Comparison of ENCODE assay signal across 18 mouse cellular contexts in genomic region chr4:99186412-99187125, GRCm38 (mm10). TPM values are rescaled to one million over a fixed set of nuclear protein-coding genes. Genes with fewer than 3 reads are reported as not detected.
DNase-seq lines count a peak whose midpoint lies in the region; ATAC-seq and TF ChIP-seq lines count a peak whose summit lies in the region.
"Had no signal": no experiment of that assay in that cellular context is flagged by ENCODE, and none has a peak within 500 bp of the region (broad histone marks: within the 10 kb centered on the region; RNA-seq: fewer than 3 reads in every experiment).

No protein-coding gene starts in this region.

- no peaks in the 10 kb centered on the region for H3K4me1 ChIP-seq in midbrain, embryonic 11.5 days (ENCODE audit: control insufficient read depth, insufficient read depth, low read length)
- H3K4me1 ChIP-seq: embryonic facial prominence, embryonic 15.5 days; heart, embryonic 13.5 days; hindbrain, embryonic 10.5 days; limb, embryonic 15.5 days had no signal

- no peaks in the 10 kb centered on the region for H3K36me3 ChIP-seq in midbrain, embryonic 11.5 days (ENCODE audit: control insufficient read depth, insufficient read depth, low read length)
- H3K36me3 ChIP-seq: embryonic facial prominence, embryonic 15.5 days; heart, embryonic 13.5 days; hindbrain, embryonic 10.5 days; kidney, embryonic 15.5 days; limb, embryonic 15.5 days had no signal

- TF ChIP-seq CTCF in gastrocnemius, adult 2 months (IDR thresholded peaks at IDR 0.05), result no peak

- no peak overlapping the region for H3K27ac ChIP-seq in gastrocnemius, adult 2 months
- no peak overlapping the region for H3K27ac ChIP-seq in midbrain, embryonic 11.5 days (ENCODE audit: low read depth, low read length)
- H3K27ac ChIP-seq: embryonic facial prominence, embryonic 15.5 days; forebrain, embryonic 13.5 days; heart, embryonic 13.5 days; hindbrain, embryonic 10.5 days; kidney, embryonic 15.5 days; limb, embryonic 15.5 days; stomach, postnatal 0 days had no signal

- no peaks in the 10 kb centered on the region for H3K27me3 ChIP-seq in midbrain, embryonic 11.5 days (ENCODE audit: control insufficient read depth, insufficient read depth, low read length)
- H3K27me3 ChIP-seq: embryonic facial prominence, embryonic 15.5 days; forebrain, embryonic 13.5 days; heart, embryonic 13.5 days; kidney, embryonic 15.5 days; limb, embryonic 15.5 days had no signal

- DNase-seq in gastrocnemius, adult 2 months, result peak; percentile 42
- no peak for DNase-seq in gastrocnemius, postnatal 36 days
- peak; percentile 33 to 51 for DNase-seq in lung, adult 18-20 months
- DNase-seq in lung, postnatal 10 days, result no peak
- DNase-seq in lung, postnatal 14 days, result peak; percentile 16
- DNase-seq in right cerebral cortex, postnatal 4 days, result no peak
- no peak for DNase-seq in midbrain, embryonic 11.5 days (ENCODE audit: low spot score, missing footprints)
- DNase-seq: cerebellum, adult 2 months had no signal

- 92% methylated on average over 11 of the region's 11 CpGs for WGBS in midbrain, embryonic 11.5 days

- no peak overlapping the region for H3K4me3 ChIP-seq in gastrocnemius, adult 2 months
- H3K4me3 ChIP-seq in midbrain, embryonic 11.5 days (ENCODE audit: low read depth, low read length), result no peak overlapping the region
- H3K4me3 ChIP-seq: embryonic facial prominence, embryonic 15.5 days; forebrain, embryonic 13.5 days; heart, embryonic 13.5 days; hindbrain, embryonic 10.5 days; kidney, embryonic 15.5 days; limb, embryonic 15.5 days; myocyte had no signal

- intact Hi-C loops in gastrocnemius, adult 2 months (cut with DNase I), result loop anchor here (2.0 kb wide), 1 partner anchor 464 kb away; no protein-coding TSS in a partner anchor
- intact Hi-C loops in gastrocnemius, postnatal 36 days (cut with DNase I), result loop anchor here (10.0 kb wide), 2 partner anchors 222 to 452 kb away; no protein-coding TSS in a partner anchor

- H3K9me3 ChIP-seq in midbrain, embryonic 11.5 days (ENCODE audit: control insufficient read depth, low read length), result no peaks in the 10 kb centered on the region
- H3K9me3 ChIP-seq: embryonic facial prominence, embryonic 15.5 days; forebrain, embryonic 13.5 days; heart, embryonic 13.5 days; hindbrain, embryonic 10.5 days; kidney, embryonic 15.5 days; limb, embryonic 15.5 days had no signal

- H3K4me2 ChIP-seq in midbrain, embryonic 11.5 days, result no peak overlapping the region
- H3K4me2 ChIP-seq: embryonic facial prominence, embryonic 15.5 days; forebrain, embryonic 13.5 days; heart, embryonic 13.5 days; kidney, embryonic 15.5 days; limb, embryonic 15.5 days had no signal

- no peak overlapping the region for H3K9ac ChIP-seq in midbrain, embryonic 11.5 days (ENCODE audit: low read length)
- H3K9ac ChIP-seq: embryonic facial prominence, embryonic 15.5 days; forebrain, embryonic 13.5 days; heart, embryonic 13.5 days; kidney, embryonic 15.5 days; limb, embryonic 15.5 days had no signal

- peak; percentile 59 for ATAC-seq in neutrophil, adult 5-6 weeks (ENCODE audit: extremely low read depth, insufficient number of reproducible peaks, low FRiP score, poor library complexity, severe bottlenecking)
- ATAC-seq in midbrain, embryonic 11.5 days (ENCODE audit: low FRiP score), result no peak
- ATAC-seq: activated CD4-positive, CD25-positive, alpha-beta regulatory T cell, adult 4 months; forebrain, embryonic 13.5 days had no signal

RNA-seq across cellular contexts. Expression of gene Atg4c, which starts 7.2 kb away (rescaled TPM):
- total RNA-seq in gastrocnemius, adult 2 months (2021), result 1 to 10 TPM; 7.3 to 8.0 TPM
- 1 to 10 TPM; 4.9 to 5.5 TPM for total RNA-seq in gastrocnemius, postnatal 36 days (2021)
- total RNA-seq in neutrophil, adult 5-6 weeks (2017), result 10.7 and 14.0 TPM in 2 replicates
- polyA plus RNA-seq in midbrain, embryonic 11.5 days (2014; fragmentation: Nextera tagmentation; extraction: Ambion mirVana), result 13.7 and 16.7 TPM in 2 replicates

Comparison
In these comparisons a context has a peak if more than half of its experiments do, and no peak if none do; other contexts are left out.
1. DNase-seq: peak in gastrocnemius, adult 2 months (single experiment), lung, adult 18-20 months (2 of 2) and lung, postnatal 14 days (single experiment); none in gastrocnemius, postnatal 36 days (0 of 2), lung, postnatal 10 days (single experiment), right cerebral cortex, postnatal 4 days (single experiment) and midbrain, embryonic 11.5 days (single experiment).